Comparison of ENCODE assay signal across 24 mouse cellular contexts in genomic region chr14:61252596-61253388, GRCm38 (mm10). TPM values are rescaled to one million over a fixed set of nuclear protein-coding genes. Genes with fewer than 3 reads are reported as not detected.
DNase-seq lines count a peak whose midpoint lies in the region; ATAC-seq lines count a peak whose summit lies in the region.
"Had no signal": no experiment of that assay in that cellular context is flagged by ENCODE, and none has a peak within 500 bp of the region (broad histone marks: within the 10 kb centered on the region; RNA-seq: fewer than 3 reads in every experiment).

No protein-coding gene starts in this region.

- no peaks in the 10 kb centered on the region for H3K36me3 ChIP-seq in heart, embryonic 11.5 days (ENCODE audit: control insufficient read depth, insufficient read depth, low read length)
- no peaks in the 10 kb centered on the region for H3K36me3 ChIP-seq in heart, embryonic 13.5 days
- peaks cover 14% of the 10 kb centered on the region; the same call in 1 of the 2 replicates for H3K36me3 ChIP-seq in heart, embryonic 15.5 days
- H3K36me3 ChIP-seq: embryonic facial prominence, embryonic 15.5 days; forebrain, embryonic 10.5 days; hindbrain, embryonic 15.5 days had no signal

- intact Hi-C loops in heart, postnatal 14 days (cut with DNase I): no loop called here

- WGBS in heart, embryonic 11.5 days (ENCODE audit: insufficient replicate concordance): 76% methylated on average over 15 of the region's 15 CpGs
- 56% methylated on average over 15 of the region's 15 CpGs for WGBS in heart, embryonic 13.5 days
- 54% methylated on average over 14 of the region's 15 CpGs for WGBS in heart, embryonic 15.5 days

- H3K4me3 ChIP-seq in heart, embryonic 11.5 days (ENCODE audit: low read depth, low read length): no peak overlapping the region
- no peak overlapping the region for H3K4me3 ChIP-seq in heart, embryonic 13.5 days
- H3K4me3 ChIP-seq in heart, embryonic 15.5 days: no peak overlapping the region
- H3K4me3 ChIP-seq: embryonic facial prominence, embryonic 15.5 days; erythroblast, embryonic 14.5 days; forebrain, embryonic 10.5 days; hindbrain, embryonic 15.5 days had no signal

- H3K4me2 ChIP-seq in heart, embryonic 11.5 days: no peak overlapping the region
- H3K4me2 ChIP-seq in heart, embryonic 13.5 days: 0 out of 2 replicates have a peak overlapping the region, but pooled peaks have one; percentile 12
- H3K4me2 ChIP-seq in heart, embryonic 15.5 days: no peak overlapping the region; the same call in 1 of the 2 replicates
- H3K4me2 ChIP-seq: embryonic facial prominence, embryonic 15.5 days; hindbrain, embryonic 15.5 days had no signal

- ATAC-seq in heart, embryonic 11.5 days (replicated peaks; ENCODE audit: insufficient number of reproducible peaks, low FRiP score, low TSS enrichment): no peak
- ATAC-seq in heart, embryonic 13.5 days (ENCODE audit: extremely low read depth, insufficient number of reproducible peaks, low FRiP score, low TSS enrichment): no peak
- peak; percentile 78; the same call in 1 of the 2 replicates for ATAC-seq in heart, embryonic 15.5 days (replicated peaks; ENCODE audit: insufficient number of reproducible peaks, insufficient read depth, low FRiP score, low read depth)
- ATAC-seq: forebrain, embryonic 14.5 days; intestine, embryonic 16.5 days had no signal

- DNase-seq in heart, adult 11 months: peak; percentile 95
- no peak for DNase-seq in heart, adult 8-10 months (ENCODE audit: low spot score)
- peak; percentile 26 to 40 for DNase-seq in heart, postnatal 14 days
- DNase-seq in kidney, postnatal 36 days: no peak
- no peak for DNase-seq in right cerebral cortex, postnatal 36 days (ENCODE audit: low spot score in 2 of 2)
- DNase-seq: adrenal gland, postnatal 10 days; cerebellum, adult 11 months; cerebellum, adult 8-10 months; cerebellum, postnatal 14 days; embryo, embryonic 11 days; gastrocnemius, postnatal 10 days; kidney, adult 2 months had no signal

- no peak overlapping the region for H3K9ac ChIP-seq in heart, embryonic 11.5 days (ENCODE audit: low read depth, low read length)
- H3K9ac ChIP-seq in heart, embryonic 13.5 days: no peak overlapping the region
- no peak overlapping the region for H3K9ac ChIP-seq in heart, embryonic 15.5 days
- H3K9ac ChIP-seq: embryonic facial prominence, embryonic 15.5 days; hindbrain, embryonic 15.5 days had no signal

- no peaks in the 10 kb centered on the region for H3K27me3 ChIP-seq in heart, embryonic 11.5 days (ENCODE audit: control insufficient read depth, insufficient read depth, low read length)
- H3K27me3 ChIP-seq in heart, embryonic 13.5 days (replicated peaks): no peaks in the 10 kb centered on the region
- no peaks in the 10 kb centered on the region for H3K27me3 ChIP-seq in heart, embryonic 15.5 days
- H3K27me3 ChIP-seq: embryonic facial prominence, embryonic 15.5 days; hindbrain, embryonic 15.5 days had no signal

- H3K9me3 ChIP-seq in heart, embryonic 11.5 days (replicated peaks; ENCODE audit: control insufficient read depth, low read length): peaks cover 3% of the 10 kb centered on the region; the same call in 1 of the 2 replicates
- H3K9me3 ChIP-seq in heart, embryonic 13.5 days: peaks cover 11% of the 10 kb centered on the region
- peaks cover 6% of the 10 kb centered on the region for H3K9me3 ChIP-seq in heart, embryonic 15.5 days (replicated peaks)

- H3K4me1 ChIP-seq in heart, embryonic 11.5 days (ENCODE audit: control insufficient read depth, insufficient read depth, low read length): no peaks in the 10 kb centered on the region
- H3K4me1 ChIP-seq in heart, embryonic 13.5 days: peaks cover 6% of the 10 kb centered on the region
- H3K4me1 ChIP-seq in heart, embryonic 15.5 days (replicated peaks): peaks cover 13% of the 10 kb centered on the region
- H3K4me1 ChIP-seq: embryonic facial prominence, embryonic 15.5 days; forebrain, embryonic 10.5 days; hindbrain, embryonic 15.5 days had no signal

- no peak overlapping the region for H3K27ac ChIP-seq in heart, embryonic 11.5 days (ENCODE audit: low read depth, low read length)
- H3K27ac ChIP-seq in heart, embryonic 13.5 days (replicated peaks): peak overlapping the region; percentile 68
- peak overlapping the region; percentile 81 for H3K27ac ChIP-seq in heart, embryonic 15.5 days
- H3K27ac ChIP-seq: embryonic facial prominence, embryonic 15.5 days; forebrain, embryonic 10.5 days; hindbrain, embryonic 15.5 days had no signal

RNA-seq across cellular contexts. Expression of gene Sgcg, which starts 5.5 kb away (rescaled TPM):
- polyA plus RNA-seq in heart, embryonic 11.5 days (2014; fragmentation: Nextera tagmentation; extraction: Ambion mirVana): 2.6 and 2.9 TPM in 2 replicates
- 16.6 and 19.9 TPM in 2 replicates for polyA plus RNA-seq in heart, embryonic 13.5 days (2015; fragmentation: Nextera tagmentation; extraction: Ambion mirVana)
- total RNA-seq in heart, adult 8-10 months (2022): 100 to 1,000 TPM; 202 to 221 (median 214) TPM
- polyA plus RNA-seq in heart, embryonic 15.5 days (2015; fragmentation: Nextera tagmentation; extraction: Ambion mirVana): 51.0 and 59.1 TPM in 2 replicates
- 100 to 1,000 TPM; 199 to 202 TPM for total RNA-seq in heart, postnatal 14 days (2021)
- total RNA-seq: granulocyte monocyte progenitor cell, adult 5-6 weeks; MEL had no signal
- polyA plus RNA-seq: erythroblast, embryonic 14.5 days; forebrain, embryonic 10.5 days had no signal

RNA-seq across cellular contexts. Expression of gene Arl11, which starts 56.8 kb away (rescaled TPM):
- polyA plus RNA-seq in heart, embryonic 11.5 days (2014; fragmentation: Nextera tagmentation; extraction: Ambion mirVana): 0.14 and 0.73 TPM in 2 replicates
- 0.41 and 0.46 TPM in 2 replicates for polyA plus RNA-seq in heart, embryonic 13.5 days (2015; fragmentation: Nextera tagmentation; extraction: Ambion mirVana)
- total RNA-seq in heart, adult 8-10 months (2022): under 1 TPM; 0.47 to 0.86 (median 0.79) TPM
- polyA plus RNA-seq in heart, embryonic 15.5 days (2015; fragmentation: Nextera tagmentation; extraction: Ambion mirVana): 0.53 and 1.3 TPM in 2 replicates
- total RNA-seq in heart, postnatal 14 days (2021): under 1 TPM; 0.83 to 0.96 TPM
- polyA plus RNA-seq: C2C12; erythroblast, embryonic 14.5 days had no signal

Comparison
In these comparisons a context has a peak if more than half of its experiments do, and no peak if none do; other contexts are left out.
1. DNase-seq: peak in heart, adult 11 months (single experiment) and heart, postnatal 14 days (2 of 2); none in heart, adult 8-10 months (single experiment), kidney, postnatal 36 days (0 of 2) and right cerebral cortex, postnatal 36 days (0 of 2).